Mouse (Mus musculus) cerebellum, adult 9-11 months (tissue): Measurements from ENCODE around the gene Milr1.
"Not testable (repeated sequence)": the region's sequence is repeated elsewhere in the genome, so short reads cannot be mapped to it uniquely, and the experiment has no call there.

Experiments used
- DNase-seq: peaks from one replicate; pipeline ENCODE4 v3.0.0; 2022

The Milr1 gene

DNA sequence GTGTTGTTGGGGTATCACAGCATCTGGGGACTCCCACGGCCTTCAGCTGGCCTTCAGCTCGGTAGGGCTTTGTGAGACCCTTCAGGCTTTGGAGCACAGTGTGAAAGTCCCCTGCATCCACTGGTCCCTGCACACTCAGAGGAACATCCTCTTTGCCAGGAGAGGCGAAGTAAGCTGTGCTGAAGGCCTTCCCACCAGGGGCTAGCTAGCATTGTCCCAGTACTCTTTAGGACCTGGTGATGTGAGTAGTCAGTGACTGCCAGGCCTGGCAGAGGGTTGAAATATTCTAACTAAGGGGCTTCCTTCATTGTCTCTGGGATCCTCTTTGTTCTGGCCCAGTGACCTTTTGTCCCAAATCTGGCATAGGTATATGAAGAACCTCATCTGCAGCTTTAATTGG lies 14.4 kb upstream of the Milr1 start:
- DNase-seq, result no peak

DNA sequence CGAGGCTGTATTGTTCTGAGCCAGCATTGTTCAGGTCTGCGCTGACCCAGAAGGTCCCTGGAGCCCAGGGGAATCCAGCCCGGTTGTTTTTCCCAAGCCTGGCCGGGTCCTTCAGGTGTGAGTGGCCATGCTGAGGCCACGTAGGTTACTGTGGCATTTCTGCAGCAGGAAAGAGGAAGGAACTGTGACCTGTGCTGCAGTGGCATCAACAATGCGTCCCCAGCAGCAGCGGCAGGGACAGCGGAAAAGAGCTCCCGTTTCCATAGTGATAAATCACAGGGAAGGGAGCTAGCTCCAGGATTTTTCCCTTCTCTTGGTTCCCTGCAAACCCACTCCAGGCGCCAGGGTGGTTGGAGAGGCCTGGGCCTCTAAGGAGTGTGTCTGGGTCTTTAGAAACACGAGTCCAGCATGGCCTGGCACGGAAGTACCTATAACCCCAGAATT lies 13.8 kb upstream of the Milr1 start:
- no peak for DNase-seq

DNA sequence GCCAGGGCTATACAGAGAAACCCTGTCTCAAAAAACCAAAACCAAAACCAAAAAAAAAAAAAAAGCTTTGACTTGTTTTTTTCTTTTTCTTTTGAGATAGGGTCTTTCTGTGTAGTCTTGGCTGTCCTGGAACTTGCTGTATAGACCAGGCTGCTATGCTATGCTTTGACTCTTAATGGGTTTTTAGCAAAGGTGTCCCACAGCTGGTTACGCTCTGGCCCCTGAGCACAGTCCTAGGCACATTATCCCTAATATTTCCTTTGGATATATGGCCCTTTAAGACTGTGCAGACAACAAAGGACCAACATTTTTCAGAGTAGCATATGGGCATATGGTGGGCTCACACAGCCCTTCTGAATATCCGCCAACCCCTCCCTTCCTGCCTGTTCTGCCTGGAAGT lies 11.9 kb upstream of the Milr1 start:
- DNase-seq, result no peak

DNA sequence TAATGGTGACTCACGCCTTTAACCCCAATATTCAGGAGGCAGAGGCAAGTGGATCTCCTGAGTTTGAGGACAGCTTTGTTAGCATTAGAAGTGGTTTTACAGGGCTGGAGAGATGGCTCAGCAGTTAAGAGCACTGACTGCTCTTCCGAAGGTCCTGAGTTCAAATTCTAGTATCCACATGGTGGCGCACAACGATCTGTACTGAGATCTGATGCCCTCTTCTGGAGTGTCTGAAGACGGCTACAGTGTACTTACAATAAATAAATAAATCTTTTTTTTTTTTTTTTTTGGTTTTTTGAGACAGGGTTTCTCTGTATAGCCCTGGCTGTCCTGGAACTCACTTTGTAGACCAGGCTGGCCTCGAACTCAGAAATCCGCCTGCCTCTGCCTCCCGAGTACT lies 10.3 kb upstream of the Milr1 start:
- DNase-seq, result not testable (repeated sequence)

DNA sequence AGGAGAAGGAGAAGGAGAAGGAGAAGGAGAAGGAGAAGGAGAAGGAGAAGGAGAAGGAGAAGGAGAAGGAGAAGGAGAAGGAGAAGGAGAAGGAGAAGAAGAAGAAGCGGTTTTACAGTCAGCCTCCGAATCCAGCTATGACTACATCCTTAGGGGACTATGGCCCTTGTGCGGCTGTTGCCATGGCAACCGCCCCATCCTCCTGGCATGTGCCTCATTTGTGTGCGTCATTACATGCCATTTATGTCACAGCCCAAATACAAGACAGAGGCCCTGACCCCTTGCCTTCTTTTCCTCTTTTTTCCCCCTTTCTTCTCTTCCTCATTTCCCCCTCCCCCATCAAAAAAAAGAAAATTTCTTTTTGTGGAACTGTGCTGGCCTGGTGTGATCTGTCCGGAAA lies 9.8 kb upstream of the Milr1 start:
- no peak for DNase-seq

DNA sequence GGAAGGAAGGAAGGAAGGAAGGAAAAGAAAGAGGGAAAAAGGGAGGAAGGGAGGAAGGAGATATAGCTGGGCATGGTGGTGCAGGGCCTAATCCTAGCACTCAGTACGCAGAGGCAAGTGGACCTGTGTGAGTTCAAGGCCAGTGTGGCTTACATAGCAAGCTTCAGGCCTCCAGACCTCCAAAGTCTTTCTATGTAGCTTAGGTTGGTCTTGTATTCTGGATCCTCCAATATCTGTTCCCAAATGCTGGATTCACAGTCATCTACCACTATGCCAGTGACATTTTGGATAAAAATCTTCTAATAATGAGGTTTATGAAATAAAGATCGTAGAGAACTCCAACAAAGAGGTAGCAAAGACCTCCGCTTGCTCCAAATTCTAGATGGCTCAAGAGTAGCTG lies 9.2 kb upstream of the Milr1 start:
- no peak for DNase-seq

DNA sequence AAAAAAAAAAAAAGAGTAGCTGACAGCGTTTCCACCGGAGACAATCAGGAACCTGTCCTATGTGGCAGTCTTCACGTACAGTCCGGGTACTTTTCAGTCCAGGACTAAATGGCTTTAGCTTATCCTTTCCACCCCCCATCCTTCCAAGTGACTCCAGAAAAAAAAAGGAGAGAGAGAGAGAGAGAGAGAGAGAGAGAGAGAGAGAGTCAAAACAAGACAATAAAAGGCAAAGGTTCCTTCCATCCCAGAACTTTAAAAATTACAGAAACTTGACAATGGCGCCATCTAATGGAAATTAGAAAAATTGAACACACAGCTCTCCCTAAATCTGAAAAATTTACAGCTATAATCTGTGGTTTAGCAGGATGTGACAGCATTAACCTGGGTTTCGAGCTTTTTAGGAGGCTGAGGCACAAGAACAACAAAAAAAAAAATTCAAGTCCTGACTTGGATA lies 8.6 kb upstream of the Milr1 start:
- no peak for DNase-seq

DNA sequence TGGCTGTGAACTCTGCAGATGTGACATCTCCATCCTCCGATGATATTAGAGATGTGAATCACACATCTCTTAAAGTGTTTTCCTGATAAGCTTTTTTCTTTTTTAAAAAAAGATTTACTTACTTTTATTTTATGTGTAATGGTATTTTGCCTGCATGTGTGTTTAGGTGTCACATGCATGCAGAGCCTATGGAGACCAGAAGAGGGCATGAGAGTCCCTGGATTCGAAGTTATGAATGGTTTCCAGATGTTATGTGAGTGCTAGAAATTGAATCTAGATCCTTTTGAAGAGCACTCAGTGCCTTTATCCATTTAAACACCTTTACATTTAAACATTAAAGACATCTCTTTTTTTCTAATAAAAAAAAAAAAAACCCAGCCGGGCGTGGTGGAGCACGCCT lies 6.1 kb upstream of the Milr1 start:
- no peak for DNase-seq

DNA sequence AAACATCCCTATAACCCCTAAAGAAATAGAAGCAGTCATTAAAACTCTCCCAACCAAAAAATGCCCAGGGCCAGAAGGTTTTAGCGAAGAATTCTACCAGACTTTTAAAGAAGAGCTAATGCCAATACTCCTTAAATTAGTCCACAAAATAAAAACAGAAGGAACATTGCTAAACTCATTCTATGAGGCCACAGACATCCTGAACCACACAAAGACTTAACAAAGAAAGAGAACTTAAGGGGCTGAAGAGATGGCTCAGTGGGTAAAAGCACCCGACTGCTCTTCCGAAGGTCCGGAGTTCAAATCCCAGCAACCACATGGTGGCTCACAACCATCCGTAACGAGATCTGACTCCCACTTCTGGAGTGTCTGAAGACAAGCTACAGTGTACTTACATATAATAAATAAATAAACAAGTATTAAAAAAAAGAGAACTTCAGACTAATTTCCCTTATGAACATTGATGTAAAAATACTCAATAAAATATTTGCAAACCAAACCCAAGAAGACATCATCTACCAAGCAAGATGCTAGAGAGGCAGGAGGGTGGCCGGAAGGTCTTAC lies 1.4 kb upstream of the Milr1 start:
- DNase-seq, result not testable (repeated sequence)

DNA sequence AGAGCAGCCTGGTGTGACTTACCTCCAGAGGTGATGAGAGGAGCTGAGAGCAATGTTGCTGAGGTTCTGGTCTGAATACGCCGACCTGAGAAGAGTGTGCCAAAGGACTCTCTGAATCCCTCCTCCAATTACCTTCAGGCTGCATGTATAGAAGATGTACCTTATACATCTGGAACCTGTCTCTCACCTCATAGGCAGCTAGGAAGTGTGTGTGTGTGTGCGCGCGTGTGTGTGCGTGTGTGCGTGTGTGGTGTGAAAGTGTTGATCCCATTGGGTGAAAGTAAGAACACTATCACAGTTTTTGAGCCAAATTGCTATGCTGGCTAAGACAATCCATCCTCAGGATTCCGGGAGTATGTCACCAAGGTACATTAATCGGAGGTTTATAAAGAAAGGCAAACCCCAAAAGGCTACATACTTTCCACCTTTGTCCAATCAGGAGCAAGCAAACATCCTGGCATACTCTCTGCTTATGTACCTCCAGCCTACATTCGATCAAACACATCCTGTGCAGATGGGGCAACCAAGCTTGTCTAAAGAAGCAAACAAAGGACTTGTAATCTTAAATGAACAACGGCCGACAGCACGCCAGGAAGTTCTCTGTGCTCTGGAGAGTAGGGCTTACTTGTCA lies 790 bp upstream of the Milr1 start, which contains the start of gene Pecam1:
TSS of gene Pecam1 (minus strand) at position 508 of the 631 bp plus-strand sequence.
- DNase-seq, result no peak

DNA sequence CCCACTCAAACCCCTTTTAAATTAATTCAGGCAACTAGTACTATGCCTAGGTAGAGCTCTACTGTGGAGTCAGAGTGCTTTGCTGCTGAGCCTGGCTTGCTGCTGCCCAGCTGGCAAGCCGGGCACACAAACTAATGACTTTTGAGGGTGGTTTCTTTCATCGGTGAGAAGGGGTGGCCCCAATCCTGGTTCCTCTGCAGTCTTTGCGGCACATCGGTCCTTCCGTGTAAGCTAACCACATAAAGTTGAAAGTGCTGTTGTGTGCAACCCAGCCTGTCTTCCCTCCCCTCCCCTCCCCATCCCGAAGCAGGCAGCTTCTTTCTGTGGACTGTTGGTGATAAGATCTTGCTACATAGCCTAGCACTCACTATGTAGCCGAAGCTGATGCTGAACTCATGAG lies 1.1 kb downstream of the Milr1 start:
- DNase-seq, result no peak

DNA sequence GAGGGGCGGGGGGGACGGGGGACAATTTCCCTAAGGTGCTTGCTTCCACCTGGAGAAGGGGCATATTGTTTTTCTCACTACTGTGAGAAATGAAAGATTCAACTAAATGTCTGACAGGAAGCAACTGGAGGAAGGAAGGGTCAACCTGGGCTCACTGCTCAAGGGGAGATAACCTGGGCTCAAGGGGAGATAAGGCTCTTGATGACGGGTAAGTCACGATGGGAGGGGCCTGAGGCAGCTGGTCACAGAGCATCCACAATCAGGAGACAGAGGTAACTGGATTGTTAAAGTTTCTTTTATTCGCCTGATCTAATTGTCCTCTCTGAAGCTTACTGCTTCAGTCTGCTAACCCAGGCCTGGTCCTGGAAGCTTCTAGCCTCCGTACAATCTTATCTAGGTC lies 2.3 kb downstream of the Milr1 start:
- no peak for DNase-seq

DNA sequence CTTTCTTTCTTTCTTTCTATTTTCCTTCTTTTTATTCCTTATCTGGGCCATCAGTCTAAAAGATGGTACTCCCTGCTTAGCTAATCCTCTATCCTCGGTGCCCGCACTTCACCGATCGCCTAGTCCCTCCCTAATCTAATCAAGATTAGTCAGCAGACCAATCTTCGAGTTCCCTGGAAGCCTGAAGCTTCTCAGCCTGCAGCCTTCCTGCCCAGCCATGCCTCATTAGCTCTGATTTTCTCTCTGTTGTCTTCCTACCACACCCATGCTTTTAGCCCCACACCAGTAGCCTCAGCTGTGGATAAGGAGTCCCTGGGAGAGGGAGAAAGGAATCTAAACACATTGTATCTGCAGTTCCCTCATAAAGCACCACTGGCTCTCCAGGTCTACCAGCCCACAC lies 4.6 kb downstream of the Milr1 start:
- DNase-seq, result no peak

DNA sequence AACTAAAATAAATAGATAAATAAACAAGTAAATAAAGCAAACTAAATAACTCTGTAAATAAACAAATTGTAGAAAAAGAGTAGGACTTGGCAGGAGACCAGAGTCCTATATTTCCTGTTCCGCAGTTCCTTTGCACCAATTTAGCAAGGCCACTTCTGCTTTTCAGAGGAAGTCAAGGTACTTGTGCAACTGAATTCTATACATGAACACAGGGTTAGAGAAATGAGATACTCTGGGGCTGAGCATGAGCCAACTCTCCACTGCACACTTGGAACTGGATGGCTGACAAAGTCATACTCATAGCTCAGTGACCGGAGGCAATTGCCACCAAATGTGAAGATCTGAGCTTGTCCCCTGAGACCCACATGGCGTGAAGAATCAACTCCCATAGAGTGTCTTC lies 8.0 kb downstream of the Milr1 start:
- no peak for DNase-seq

DNA sequence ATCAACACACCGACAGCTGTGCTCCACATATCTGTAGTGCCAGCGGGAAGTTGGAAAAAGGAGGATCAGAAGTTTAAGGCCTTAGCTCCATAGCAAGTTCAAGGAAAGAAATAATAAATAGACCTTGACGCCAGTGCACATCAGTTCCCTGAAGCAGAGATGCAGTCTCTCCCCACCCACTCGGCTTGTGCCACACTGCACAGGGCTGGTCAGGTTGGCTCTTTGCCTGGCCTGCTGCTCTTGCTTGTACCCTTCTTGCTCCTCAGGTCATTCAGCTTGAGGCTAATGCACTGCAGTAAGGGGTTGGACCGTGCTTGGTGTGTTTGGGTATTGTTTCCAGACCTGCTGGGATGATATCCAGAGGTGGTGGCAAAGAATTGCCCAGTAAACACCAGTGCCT lies 9.5 kb downstream of the Milr1 start:
- no peak for DNase-seq

DNA sequence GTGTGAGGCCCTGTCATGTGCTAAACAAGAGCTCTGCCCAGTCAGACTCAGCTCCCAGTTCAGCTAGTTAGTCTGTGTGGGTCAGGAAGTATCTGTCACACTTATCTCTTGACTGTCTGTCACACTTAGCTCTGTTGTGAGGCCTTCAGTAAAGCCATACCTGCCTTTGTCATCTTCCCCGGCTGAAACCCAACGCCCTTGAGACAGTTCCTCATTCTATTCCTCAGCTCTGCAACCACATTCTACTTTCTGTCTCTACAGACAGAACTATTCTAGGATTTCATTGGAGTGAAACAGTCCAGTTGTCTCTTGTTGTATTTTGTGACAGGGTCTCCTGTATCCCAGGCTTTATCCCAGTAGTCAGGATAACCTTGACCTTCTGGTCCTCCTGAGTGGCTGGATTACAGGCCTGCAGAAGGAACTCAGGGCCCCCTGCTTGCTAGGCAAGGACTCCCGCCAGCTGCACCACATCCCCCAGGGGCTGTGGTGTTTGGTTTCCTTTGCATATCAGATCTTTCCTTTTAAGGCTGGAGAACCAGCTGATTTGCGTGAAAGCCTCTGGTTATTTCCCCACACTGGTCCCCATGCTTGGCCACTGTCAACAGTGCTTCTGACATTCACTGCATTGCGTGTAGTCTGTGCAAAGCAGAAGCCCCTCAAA lies 11.2 kb downstream of the Milr1 start:
- DNase-seq, result no peak

DNA sequence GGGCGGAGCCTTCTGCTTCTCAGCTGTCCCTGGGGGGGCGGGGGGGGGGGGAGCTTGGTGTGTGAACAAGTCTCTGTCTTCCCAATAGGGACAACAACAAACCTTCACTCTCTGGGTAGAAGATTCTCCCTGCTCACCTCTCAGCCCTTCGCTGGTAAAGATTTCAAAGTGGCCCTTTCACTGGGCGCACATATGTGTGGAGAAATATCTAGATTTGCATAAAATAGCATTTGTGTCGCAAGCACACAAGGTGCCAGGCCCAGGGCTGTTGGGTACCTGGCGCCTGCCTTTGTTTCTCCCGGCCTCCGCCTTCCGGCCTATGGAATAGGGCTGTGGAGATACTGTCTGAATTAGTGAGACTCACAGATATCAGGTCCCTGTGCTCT lies 11.8 kb downstream of the Milr1 start:
- DNase-seq, result no peak

DNA sequence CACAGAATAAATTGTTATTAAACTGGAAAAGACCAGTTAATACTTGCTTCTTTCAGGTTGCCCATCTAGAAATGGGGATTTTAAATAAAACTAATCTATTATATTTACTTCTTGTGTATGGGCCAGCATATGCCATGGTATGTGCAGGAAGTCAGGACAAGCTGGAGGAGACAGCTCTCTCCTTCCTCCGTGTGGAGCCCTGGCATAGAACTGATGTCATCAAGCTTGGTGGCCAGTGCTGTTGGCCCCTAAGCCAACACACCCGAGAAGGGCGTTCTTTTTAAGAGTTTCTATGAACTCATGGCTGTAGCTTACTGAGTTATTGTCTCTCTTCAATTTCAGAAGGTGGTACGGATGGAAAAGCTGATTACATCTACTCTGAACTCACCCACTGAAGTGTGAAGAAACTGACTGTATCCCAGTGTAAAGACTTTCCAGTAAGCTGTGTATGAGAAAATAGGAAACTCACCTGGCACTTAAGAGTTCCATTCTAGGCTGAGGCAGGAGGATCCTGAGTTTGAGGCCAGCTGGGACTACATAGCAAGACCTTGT lies 15.7 kb downstream of the Milr1 start:
- no peak for DNase-seq

DNA sequence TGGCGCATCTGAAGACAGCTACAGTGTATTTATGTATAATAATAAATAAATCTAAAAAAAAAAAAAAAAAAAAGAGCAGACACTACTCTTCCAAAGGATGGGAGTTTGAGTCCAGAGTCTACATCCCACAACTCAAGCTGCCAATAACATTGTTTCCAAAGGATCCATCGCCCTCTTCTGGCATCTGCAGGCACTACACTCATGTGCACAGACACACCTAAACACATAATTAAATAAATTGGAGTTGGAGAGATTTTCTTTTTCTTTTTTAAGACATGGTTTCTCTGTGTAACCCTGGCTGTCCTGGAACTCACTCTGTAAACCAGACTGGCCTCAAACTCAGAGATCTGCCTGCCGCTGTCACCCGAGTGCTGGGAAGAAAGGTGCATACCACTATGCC lies 16.5 kb downstream of the Milr1 start:
- DNase-seq, result no peak

DNA sequence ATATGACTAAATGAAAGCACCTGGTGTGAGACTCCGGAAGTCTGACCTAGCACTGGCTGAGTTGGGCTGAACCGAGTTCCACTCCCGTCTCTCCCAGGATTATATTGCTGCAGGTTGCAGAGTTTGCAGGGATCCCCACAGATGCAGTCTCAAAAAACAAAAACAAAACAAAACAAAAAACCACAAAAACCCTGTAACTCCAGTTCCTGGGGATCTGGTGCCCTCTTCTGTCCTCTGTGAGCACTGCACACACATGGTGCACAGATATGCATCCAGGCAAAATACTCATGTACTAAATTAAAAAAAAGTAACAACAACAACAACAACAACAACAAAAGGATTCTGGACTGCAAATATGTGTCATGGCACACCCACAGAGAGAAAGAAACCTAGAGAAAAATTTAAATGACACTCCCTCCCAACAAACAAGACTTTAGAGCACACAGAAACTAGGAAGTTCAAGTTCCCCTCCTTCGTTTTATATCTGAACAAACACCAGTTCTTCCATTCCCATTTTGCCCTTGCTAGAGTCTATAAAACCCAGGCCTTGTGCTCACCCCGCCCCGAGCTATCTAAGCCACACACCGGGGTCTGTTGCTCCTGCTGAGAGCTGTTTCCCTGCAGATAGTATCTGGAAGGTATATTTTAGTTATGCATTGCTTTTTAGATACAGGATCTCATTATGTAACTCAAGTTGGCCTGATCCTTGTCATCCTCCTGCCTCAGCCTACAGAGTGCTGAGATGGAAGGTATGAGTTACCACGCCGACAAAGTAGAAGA lies 19.4 kb downstream of the Milr1 start:
- DNase-seq, result no peak

DNA sequence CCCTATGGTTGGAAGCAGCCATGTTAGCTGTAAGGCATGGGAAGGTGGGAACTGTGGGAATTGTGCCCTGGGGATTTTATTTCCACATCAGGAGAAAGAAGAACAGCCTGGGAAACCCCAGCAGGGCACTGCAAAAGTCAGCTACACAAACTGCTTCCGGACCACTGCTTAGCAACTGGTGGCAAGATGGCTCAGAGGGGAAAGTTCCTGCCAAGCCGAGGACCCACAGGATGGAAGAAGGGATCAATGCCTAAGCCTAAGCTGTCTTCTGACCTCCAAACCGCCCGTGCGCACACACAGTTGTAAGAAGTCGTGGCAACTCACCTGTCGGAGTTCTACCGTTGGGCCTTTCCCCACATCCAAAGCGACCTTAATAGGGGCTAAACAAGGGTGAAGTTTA lies 22.0 kb downstream of the Milr1 start:
- DNase-seq, result no peak

DNA sequence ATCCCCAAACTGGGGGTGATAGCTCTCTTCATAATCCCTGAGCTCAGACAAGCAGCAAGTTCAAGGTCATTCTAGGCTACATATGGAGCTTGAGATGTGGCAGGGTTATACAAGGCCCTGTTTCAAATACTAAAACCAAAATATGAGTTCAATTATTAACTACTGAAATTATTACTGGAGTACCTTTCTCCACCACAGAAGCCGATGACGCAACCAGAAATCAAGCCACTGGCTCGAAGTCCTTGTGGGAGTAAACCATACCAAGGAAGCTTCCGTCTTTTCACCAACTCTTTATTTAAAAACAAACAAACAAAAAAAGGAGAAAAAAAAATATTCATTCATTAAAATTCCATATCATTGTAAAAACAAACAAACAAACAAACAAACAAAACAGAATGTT lies 25.9 kb downstream of the Milr1 start:
- no peak for DNase-seq

DNA sequence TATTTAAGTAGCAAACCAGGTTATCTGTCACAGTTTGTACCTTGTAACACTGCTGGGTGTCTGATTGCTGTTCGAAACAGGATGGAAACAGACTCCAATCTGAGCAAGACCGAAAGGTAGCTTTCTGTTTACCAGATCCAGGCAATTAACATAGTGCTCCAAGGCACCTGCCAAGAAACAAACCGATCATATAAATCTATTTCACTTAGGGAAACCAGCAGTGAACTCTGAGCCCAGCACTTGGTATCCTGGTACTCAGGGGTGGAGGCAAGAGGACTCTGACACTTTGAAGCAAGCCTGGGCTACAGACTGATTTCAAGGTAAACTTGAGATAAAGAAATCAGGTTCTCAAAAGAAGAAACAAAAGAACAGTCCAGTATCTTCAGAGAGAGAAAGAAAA lies 26.4 kb downstream of the Milr1 start:
- DNase-seq, result no peak

DNA sequence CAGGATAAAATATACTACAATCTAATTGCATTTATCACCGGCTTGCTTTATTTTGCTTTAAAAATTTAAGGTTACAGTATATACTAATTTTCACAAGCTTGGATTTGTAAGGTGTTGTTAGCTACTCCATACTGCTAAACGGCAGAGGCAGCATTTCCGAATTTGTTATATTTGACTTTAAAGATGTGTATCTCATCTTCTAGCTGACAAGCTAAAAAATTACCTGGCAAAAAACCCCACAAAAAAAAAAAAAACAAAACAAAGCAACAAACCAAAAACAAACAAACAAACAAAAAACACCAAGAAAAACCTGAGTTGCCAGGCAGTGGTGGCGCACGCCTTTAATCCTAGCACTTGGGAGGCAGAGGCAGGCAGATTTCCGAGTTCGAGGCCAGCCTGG lies 27.1 kb downstream of the Milr1 start:
- DNase-seq, result no peak
